Mouse (Mus musculus) thymus, adult 2 months (tissue): Measurements from ENCODE around the gene Atp10a.

Source experiments
- CTCF ChIP-seq: fragments of 200-500 bp; IDR thresholded peaks from 2 replicates; pipeline ENCODE4 v1.5.1; 2012; ENCODE audit warnings: mild to moderate bottlenecking, control low read depth, low read length, moderate library complexity, borderline replicate concordance; ENCODE audit not compliant: control insufficient read depth, poor library complexity, insufficient read depth; ENCODE audit errors: extremely low read depth
- POLR2A ChIP-seq: fragments of 200-500 bp; IDR thresholded peaks from 2 replicates; pipeline ENCODE4 v1.6.1; 2012; ENCODE audit warnings: mild to moderate bottlenecking, low read length, control low read depth, moderate library complexity; ENCODE audit not compliant: control insufficient read depth, poor library complexity, insufficient read depth; ENCODE audit errors: extremely low read depth

GRCm38 (mm10) chr7:58732406-58732805 is 76.4 kb downstream of the Atp10a start:
- TF ChIP-seq CTCF (no peak), POLR2A (no peak)
